Mouse (Mus musculus) testis, adult 2 months (tissue): ENCODE data around the gene Efnb1.

Experiments used
- CTCF ChIP-seq: fragments of 200-500 bp; IDR thresholded peaks from 2 replicates; pipeline ENCODE4 v1.5.1; 2012; ENCODE audit warnings: low read depth, mild to moderate bottlenecking, inconsistent platforms, low read length, moderate library complexity; ENCODE audit not compliant: control insufficient read depth, insufficient read depth, insufficient replicate concordance
- POLR2A ChIP-seq: fragments of 200-500 bp; IDR thresholded peaks from 2 replicates; pipeline ENCODE4 v1.6.1; 2012; ENCODE audit warnings: low read depth, mild to moderate bottlenecking, inconsistent platforms, low read length, moderate library complexity; ENCODE audit not compliant: control insufficient read depth

GRCm38 (mm10) chrX:99198532-99198931 lies 62.6 kb downstream of the Efnb1 start:
- TF ChIP-seq CTCF, result no peak
- TF ChIP-seq POLR2A, result no peak
